Mouse (Mus musculus) liver, postnatal 0 days (tissue): ENCODE results near the gene Gm20388. TPM values are rescaled to one million over a fixed set of nuclear protein-coding genes. Genes with fewer than 3 reads are reported as not detected.

Experiments
- ATAC-seq: fragments of 200-750 bp; cut with Nextera tagmentation; 2 replicates; pipeline ENCODE4 v1.8.0; 2017; ENCODE audit warnings: mild to moderate bottlenecking, moderate library complexity
- DNase-seq: peaks from one replicate; pipeline ENCODE4 v3.0.0-alpha.2; 2016
- H3K27ac ChIP-seq: fragments of 300-500 bp; sonication (generic); 2 replicates; pipeline ENCODE4 v1.5.1; 2014; ENCODE audit warnings: antibody characterized with exemption, moderate library complexity, mild to moderate bottlenecking, low read depth
- H3K27me3 ChIP-seq: fragments of 300-500 bp; sonication (generic); 2 replicates; pipeline ENCODE4 v1.6.1; 2014; ENCODE audit warnings: low read length, control low read depth, mixed read lengths; ENCODE audit not compliant: insufficient read depth
- H3K36me3 ChIP-seq: fragments of 300-500 bp; sonication (generic); replicated peaks from 2 replicates; pipeline ENCODE4 v1.6.1; 2014; ENCODE audit warnings: mild to moderate bottlenecking, control low read depth, low read length, moderate library complexity, mixed read lengths; ENCODE audit not compliant: insufficient read depth
- H3K4me1 ChIP-seq: fragments of 300-500 bp; sonication (generic); 2 replicates; pipeline ENCODE4 v1.6.1; 2014; ENCODE audit warnings: antibody characterized with exemption, mild to moderate bottlenecking, control low read depth; ENCODE audit not compliant: insufficient read depth
- H3K4me2 ChIP-seq: fragments of 300-500 bp; sonication (generic); 2 replicates; pipeline ENCODE4 v1.6.1; 2014; ENCODE audit warnings: low read depth, mild to moderate bottlenecking, low read length, moderate library complexity, mixed read lengths
- H3K4me3 ChIP-seq: fragments of 300-500 bp; sonication (generic); 2 replicates; pipeline ENCODE4 v1.5.1; 2014; ENCODE audit warnings: low read depth, low read length
- H3K9ac ChIP-seq: fragments of 300-500 bp; sonication (generic); replicated peaks from 2 replicates; pipeline ENCODE4 v1.6.1; 2014; ENCODE audit warnings: mild to moderate bottlenecking, moderate library complexity
- H3K9me3 ChIP-seq: fragments of 300-500 bp; sonication (generic); 2 replicates; pipeline ENCODE4 v1.6.1; 2016; ENCODE audit warnings: mild to moderate bottlenecking, control low read depth, low read length, mixed read lengths
- CTCF ChIP-seq: sonication (generic); IDR thresholded peaks from 2 replicates; pipeline ENCODE4 v1.5.1; 2016; ENCODE audit warnings: antibody characterized with exemption, low read depth
- EP300 ChIP-seq: IDR thresholded peaks from 2 replicates; pipeline ENCODE4 v1.6.1; 2016; ENCODE audit warnings: antibody characterized with exemption, low read depth, mild to moderate bottlenecking
- WGBS: fragments of 180-500 bp; shearing (Covaris S2); extraction: QIAGEN DNeasy Blood & Tissue Kit; methylation state at CpG from one replicate; pipeline ENCODE4 v1.1.7; 2014; ENCODE audit not compliant: insufficient replicate concordance; 5-methylcytosine and 5-hydroxymethylcytosine counted together
- polyA plus RNA-seq: library from polyadenylated mRNA; unstranded; fragments of >200 nt; fragmentation: Nextera tagmentation; extraction: Ambion mirVana; gene quantifications from 2 replicates; pipeline ENCODE4 v1.2.1, GENCODE M21; 2015

Gm20388 gene
- polyA plus RNA-seq, 1 experiment from 2014 or later: not detected

- WGBS: 73% methylated on average over 10 of the region's 10 CpGs
- ATAC-seq (no peak), DNase-seq (no peak)
- H3K36me3 ChIP-seq: no peaks in the 10 kb centered on the region
- no peaks in the 10 kb centered on the region for H3K4me1 ChIP-seq
- no peak overlapping the region for H3K27ac ChIP-seq
- H3K9me3 ChIP-seq: 0 out of 2 replicates have a peak, but pooled peaks cover 2% of the 10 kb centered on the region
- no peak overlapping the region for H3K4me3 ChIP-seq
- H3K27me3 ChIP-seq: peaks cover 8% of the 10 kb centered on the region; the same call in 1 of the 2 replicates
- no peak overlapping the region for H3K9ac ChIP-seq
- H3K4me2 ChIP-seq: no peak overlapping the region
- no peak for TF ChIP-seq CTCF
- no peak for TF ChIP-seq EP300
Observed at GRCm38 (mm10) chr8:121216441-121216949, 1305.9 kb downstream of the Gm20388 start.

- Histone ChIP-seq H3K4me2 (no peak overlapping the region), H3K27ac (no peak overlapping the region), H3K36me3 (no peaks in the 10 kb centered on the region), H3K4me3 (no peak overlapping the region), H3K27me3 (peaks cover 5% of the 10 kb centered on the region; the same call in 1 of the 2 replicates), H3K9ac (no peak overlapping the region), H3K9me3 (0 out of 2 replicates have a peak, but pooled peaks cover 2% of the 10 kb centered on the region), H3K4me1 (no peaks in the 10 kb centered on the region)
- WGBS: 85% methylated on average over 3 of the region's 3 CpGs
- DNase-seq (peak; percentile 34), ATAC-seq (no peak)
- TF ChIP-seq EP300 (no peak), CTCF (peak; percentile 55)
Observed at GRCm38 (mm10) chr8:121218486-121218885, 1307.8 kb downstream of the Gm20388 start.

- Histone ChIP-seq H3K27ac (no peak overlapping the region), H3K4me2 (no peak overlapping the region), H3K9ac (no peak overlapping the region), H3K4me3 (no peak overlapping the region), H3K4me1 (no peaks in the 10 kb centered on the region), H3K9me3 (0 out of 2 replicates have a peak, but pooled peaks cover 2% of the 10 kb centered on the region), H3K27me3 (peaks cover 5% of the 10 kb centered on the region; the same call in 1 of the 2 replicates), H3K36me3 (no peaks in the 10 kb centered on the region)
- no peak for ATAC-seq
- TF ChIP-seq CTCF (no peak), EP300 (no peak)
- WGBS: 35% methylated on average over 33 of the region's 33 CpGs
- DNase-seq: no peak
Observed at GRCm38 (mm10) chr8:121220103-121220899, 1309.7 kb downstream of the Gm20388 start.

- no peak overlapping the region for H3K4me2 ChIP-seq
- H3K9me3 ChIP-seq: no peaks in the 10 kb centered on the region
- no peak overlapping the region for H3K9ac ChIP-seq
- H3K27ac ChIP-seq: no peak overlapping the region
- H3K4me3 ChIP-seq: no peak overlapping the region
- H3K36me3 ChIP-seq: no peaks in the 10 kb centered on the region
- WGBS: 42% methylated on average over 8 of the region's 8 CpGs
- H3K4me1 ChIP-seq: no peaks in the 10 kb centered on the region
- no peak for DNase-seq
- TF ChIP-seq EP300 (no peak), CTCF (no peak)
- peaks cover 5% of the 10 kb centered on the region; the same call in 1 of the 2 replicates for H3K27me3 ChIP-seq
- no peak for ATAC-seq
Observed at GRCm38 (mm10) chr8:121224709-121225108, 1314.1 kb downstream of the Gm20388 start.

GRCm38 (mm10) chr8:121227756-121228155 lies 1317.1 kb downstream of the Gm20388 start:
- Histone ChIP-seq H3K4me1 (no peaks in the 10 kb centered on the region), H3K36me3 (no peaks in the 10 kb centered on the region), H3K9ac (no peak overlapping the region), H3K27ac (no peak overlapping the region), H3K4me2 (no peak overlapping the region), H3K9me3 (no peaks in the 10 kb centered on the region), H3K27me3 (no peaks in the 10 kb centered on the region), H3K4me3 (no peak overlapping the region)
- 84% methylated on average over 18 of the region's 18 CpGs for WGBS
- ATAC-seq (no peak), DNase-seq (no peak)
- TF ChIP-seq EP300 (no peak), CTCF (no peak)

GRCm38 (mm10) chr8:121228892-121229291 lies 1318.3 kb downstream of the Gm20388 start:
- Histone ChIP-seq H3K27me3 (no peaks in the 10 kb centered on the region), H3K4me1 (no peaks in the 10 kb centered on the region), H3K9me3 (no peaks in the 10 kb centered on the region), H3K4me2 (no peak overlapping the region), H3K4me3 (no peak overlapping the region), H3K27ac (no peak overlapping the region), H3K9ac (no peak overlapping the region), H3K36me3 (no peaks in the 10 kb centered on the region)
- 48% methylated on average over 3 of the region's 3 CpGs for WGBS
- TF ChIP-seq EP300: no peak
- TF ChIP-seq CTCF: peak; percentile 63
- ATAC-seq (no peak), DNase-seq (peak; percentile 36)
